In genomic region chr1:24374902-24375301, GRCm38 (mm10) we compare ENCODE assay signal across 10 mouse cellular contexts.
DNase-seq lines count a peak whose midpoint lies in the region; TF ChIP-seq lines count a peak whose summit lies in the region.
"Had no signal": no experiment of that assay in that cellular context is flagged by ENCODE, and none has a peak within 500 bp of the region (broad histone marks: within the 10 kb centered on the region; RNA-seq: fewer than 3 reads in every experiment).

No protein-coding gene starts in this region.

- no peak for DNase-seq in gastrocnemius, adult 2 months
- no peak for DNase-seq in gastrocnemius, postnatal 10 days
- peak; percentile 60 for DNase-seq in 416B (ENCODE audit: low read depth)
- DNase-seq in adrenal gland, postnatal 25 days: peak; percentile 3
- peak; percentile 75 for DNase-seq in kidney, adult 9 months
- peak; percentile 62 for DNase-seq in retina, postnatal 1 day
- no peak for DNase-seq in spleen, postnatal 4 days (ENCODE audit: low spot score in 2 of 2)
- no peak for DNase-seq in gastrocnemius, adult 8-10 months (ENCODE audit: low spot score in 2 of 2)

- peak; percentile 41 for TF ChIP-seq CTCF in gastrocnemius, adult 2 months (IDR thresholded peaks at IDR 0.05)

- H3K27ac ChIP-seq in gastrocnemius, adult 2 months: no peak overlapping the region
- H3K27ac ChIP-seq: heart, embryonic 15.5 days; macrophage had no signal

- intact Hi-C loops in gastrocnemius, adult 2 months (cut with DNase I): no loop called here

- no peak overlapping the region for H3K4me3 ChIP-seq in gastrocnemius, adult 2 months
- H3K4me3 ChIP-seq: heart, embryonic 15.5 days had no signal

Comparison
In these comparisons a context has a peak if more than half of its experiments do, and no peak if none do; other contexts are left out.
1. DNase-seq: peak in 416B (single experiment), adrenal gland, postnatal 25 days (single experiment), kidney, adult 9 months (single experiment) and retina, postnatal 1 day (single experiment); none in gastrocnemius, adult 2 months (single experiment), gastrocnemius, postnatal 10 days (single experiment), spleen, postnatal 4 days (0 of 2) and gastrocnemius, adult 8-10 months (0 of 2).